Comparison of ENCODE assay signal across 10 mouse cellular contexts in genomic region chr7:25625594-25626250, GRCm38 (mm10). TPM values are rescaled to one million over a fixed set of nuclear protein-coding genes. Genes with fewer than 3 reads are reported as not detected.
DNase-seq lines count a peak whose midpoint lies in the region; TF ChIP-seq lines count a peak whose summit lies in the region.
"Had no signal": no experiment of that assay in that cellular context is flagged by ENCODE, and none has a peak within 500 bp of the region (broad histone marks: within the 10 kb centered on the region; RNA-seq: fewer than 3 reads in every experiment).

No protein-coding gene starts in this region.

- 70% methylated on average over 10 of the region's 10 CpGs for WGBS in liver, adult 2 months

- no peak overlapping the region for H3K4me3 ChIP-seq in liver, adult 2 months (ENCODE audit: insufficient read depth, low read depth, low read length)
- H3K4me3 ChIP-seq: hindbrain, embryonic 15.5 days had no signal

- H3K9ac ChIP-seq in liver, adult 2 months (ENCODE audit: low read depth, low read length), result no peak overlapping the region
- H3K9ac ChIP-seq: hindbrain, embryonic 15.5 days had no signal

- no peak overlapping the region for H3K27ac ChIP-seq in liver, adult 2 months (replicated peaks; ENCODE audit: insufficient read depth, low read depth, low read length)
- H3K27ac ChIP-seq: hindbrain, embryonic 15.5 days had no signal

- no peak for TF ChIP-seq POLR2A in liver, adult 2 months (IDR thresholded peaks at IDR 0.05; ENCODE audit: extremely low read depth, insufficient read depth, low read length)

- H3K4me1 ChIP-seq in liver, adult 2 months (ENCODE audit: control insufficient read depth, insufficient read depth, low read length), result no peaks in the 10 kb centered on the region
- H3K4me1 ChIP-seq: hindbrain, embryonic 15.5 days had no signal

- H3K79me2 ChIP-seq in liver, adult 2 months (ENCODE audit: control insufficient read depth, insufficient read depth, low read length), result no peaks in the 10 kb centered on the region

- no peaks in the 10 kb centered on the region for H3K27me3 ChIP-seq in liver, adult 2 months (ENCODE audit: control insufficient read depth, insufficient read depth, low read length)

- TF ChIP-seq CTCF in liver, adult 2 months (IDR thresholded peaks at IDR 0.05; ENCODE audit: low read depth, low read length), result peak; percentile 55; the same call in 1 of the 2 replicates

- peaks cover 11% of the 10 kb centered on the region for H3K36me3 ChIP-seq in liver, adult 2 months (ENCODE audit: control insufficient read depth, insufficient read depth, low read length)

- peak; percentile 48 for DNase-seq in cerebellum, adult 9-11 months
- DNase-seq in cerebellum, postnatal 4 days (ENCODE audit: low spot score in 2 of 2), result no peak
- DNase-seq in A20 (ENCODE audit: low read depth, low spot score), result peak; percentile 66
- peak; percentile 42 for DNase-seq in c-Kit-positive CD71-positive TER-119-positive erythroid progenitor cells, embryonic 14.5 days (ENCODE audit: low spot score)
- DNase-seq in liver, adult 2 months (ENCODE audit: extremely low read depth, low read depth, low spot score), result peak; percentile 60
- DNase-seq in thymus, postnatal 14 days, result peak; percentile 75
- no peak for DNase-seq in layer of hippocampus, adult 18-20 months (ENCODE audit: low spot score in 2 of 2)
- DNase-seq in frontal cortex, postnatal 36 days (ENCODE audit: low spot score in 2 of 2), result no peak

RNA-seq across cellular contexts. Expression of gene B3gnt8, which starts 0.7 kb away (rescaled TPM):
- 0.46 and 0.67 TPM in 2 replicates for total RNA-seq in liver, adult 2 months (2014; rRNA removed)
- polyA plus RNA-seq in liver, adult 2 months (2012; rRNA removed), result 0.90 and 1.1 TPM in 2 replicates
- total RNA-seq in layer of hippocampus, adult 18-20 months (2021), result 1 to 10 TPM in 1 of 2 experiments, under 1 TPM in 1; 0.61 to 1.3 TPM

RNA-seq across cellular contexts. Expression of gene Dmac2, which starts 6.5 kb away (rescaled TPM):
- 36.0 and 40.7 TPM in 2 replicates for total RNA-seq in liver, adult 2 months (2014; rRNA removed)
- 62.3 and 64.0 TPM in 2 replicates for polyA plus RNA-seq in liver, adult 2 months (2012; rRNA removed)
- total RNA-seq in layer of hippocampus, adult 18-20 months (2021), result 10 to 100 TPM; 50.5 to 53.9 TPM

RNA-seq across cellular contexts. Expression of gene Erich4, which starts 10.0 kb away (rescaled TPM):
- not detected in 2 replicates for total RNA-seq in liver, adult 2 months (2014; rRNA removed)
- polyA plus RNA-seq in liver, adult 2 months (2012; rRNA removed), result not detected in 2 replicates
- under 1 TPM in 1 of 2 experiments, not detected in 1; 0.38 TPM for total RNA-seq in layer of hippocampus, adult 18-20 months (2021)
- polyA plus RNA-seq: hindbrain, embryonic 15.5 days; neural tube, embryonic 14.5 days had no signal

RNA-seq across cellular contexts. Expression of gene Bckdha, which starts 33.1 kb away (rescaled TPM):
- 273 and 293 TPM in 2 replicates for total RNA-seq in liver, adult 2 months (2014; rRNA removed)
- polyA plus RNA-seq in liver, adult 2 months (2012; rRNA removed), result 521 and 573 TPM in 2 replicates
- total RNA-seq in layer of hippocampus, adult 18-20 months (2021), result 10 to 100 TPM; 37.0 to 41.2 TPM

RNA-seq across cellular contexts. Expression of gene Exosc5, which starts 33.2 kb away (rescaled TPM):
- total RNA-seq in liver, adult 2 months (2014; rRNA removed), result 30.4 and 32.1 TPM in 2 replicates
- 70.3 and 75.1 TPM in 2 replicates for polyA plus RNA-seq in liver, adult 2 months (2012; rRNA removed)
- 10 to 100 TPM; 25.8 to 30.4 TPM for total RNA-seq in layer of hippocampus, adult 18-20 months (2021)

Comparison
In these comparisons a context has a peak if more than half of its experiments do, and no peak if none do; other contexts are left out.
1. DNase-seq: peak in cerebellum, adult 9-11 months (single experiment), A20 (single experiment), c-Kit-positive CD71-positive TER-119-positive erythroid progenitor cells, embryonic 14.5 days (single experiment), liver, adult 2 months (single experiment) and thymus, postnatal 14 days (single experiment); none in cerebellum, postnatal 4 days (0 of 2), layer of hippocampus, adult 18-20 months (0 of 2) and frontal cortex, postnatal 36 days (0 of 2).